Mouse (Mus musculus) subcutaneous adipose tissue, adult 2 months (tissue): ENCODE data around the gene Bcl2a1a. TPM values are rescaled to one million over a fixed set of nuclear protein-coding genes. Genes with fewer than 3 reads are reported as not detected.

ENCODE experiments used
- polyA plus RNA-seq: library from polyadenylated mRNA; depleted of rRNA; stranded (reverse); fragments of >200 nt; gene quantifications from 2 replicates; pipeline ENCODE4 v1.2.3, GENCODE M21; 2012; ENCODE audit warnings: low replicate concordance; rRNA removed

Gene Bcl2a1a
- 0.59 and 2.1 TPM in 2 replicates for polyA plus RNA-seq

GRCm38 (mm10) chr9:88956670-88957153, at the start of gene Bcl2a1a:
Gene Bcl2a1a, plus strand, starts transcription at chr9:88956900.

Other genes starting within 250 kb of the Bcl2a1a start
- gene Mthfsl, start 236.6 kb upstream of the Bcl2a1a start, polyA plus RNA-seq = 20.0 and 26.5 TPM in 2 replicates
- gene Bcl2a1d, start 225.0 kb upstream of the Bcl2a1a start, polyA plus RNA-seq = 0.97 and 3.3 TPM in 2 replicates
- not detected in 2 replicates for gene Trim43c, start 117.7 kb upstream of the Bcl2a1a start, polyA plus RNA-seq
- not detected in 2 replicates for gene Trim43b, start 135.9 kb downstream of the Bcl2a1a start, polyA plus RNA-seq
- 3.1 and 5.1 TPM in 2 replicates for gene Bcl2a1b, start 242.3 kb downstream of the Bcl2a1a start, polyA plus RNA-seq
- gene Gm29094, start 242.5 kb downstream of the Bcl2a1a start, polyA plus RNA-seq = not detected in 2 replicates